Comparison of ENCODE assay signal across 8 mouse cellular contexts in the genomic region with DNA sequence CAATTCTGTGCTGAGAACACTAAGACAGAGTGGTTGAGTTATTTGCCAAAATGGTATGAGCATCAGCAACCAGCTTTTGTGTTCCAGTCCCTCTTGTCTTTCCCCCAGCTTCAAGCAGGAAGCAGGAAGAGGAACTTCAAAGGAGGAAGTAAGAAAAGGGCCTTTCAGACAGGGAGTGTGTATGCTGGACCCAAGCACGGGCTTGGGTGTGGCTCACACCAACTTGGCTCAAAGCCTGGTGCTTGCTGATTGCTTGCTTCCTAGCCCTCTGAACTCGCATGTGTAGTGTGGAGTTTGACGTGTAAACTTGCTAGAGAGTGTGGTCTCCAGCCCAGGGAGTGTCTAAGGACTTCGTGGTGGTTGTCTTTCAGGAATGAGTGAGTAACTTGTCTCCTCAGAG.
DNase-seq lines count a peak whose midpoint lies in the region; ATAC-seq and TF ChIP-seq lines count a peak whose summit lies in the region.

No protein-coding gene starts in this region.

- no peak overlapping the region for H3K4me3 ChIP-seq in layer of hippocampus, adult 2 months
- no peak overlapping the region for H3K4me3 ChIP-seq in kidney, adult 2 months (ENCODE audit: insufficient read depth, low read depth, low read length)
- no peak overlapping the region for H3K4me3 ChIP-seq in lung, postnatal 0 days (ENCODE audit: low read depth, low read length)
- H3K4me3 ChIP-seq in forebrain, postnatal 0 days (ENCODE audit: low read depth, low read length), result no peak overlapping the region
- H3K4me3 ChIP-seq in thymus, adult 2 months (ENCODE audit: control insufficient read depth, insufficient read depth, low read length), result no peak overlapping the region

- TF ChIP-seq POLR2A in kidney, adult 2 months (IDR thresholded peaks at IDR 0.05; ENCODE audit: low read depth, low read length), result no peak
- no peak for TF ChIP-seq POLR2A in thymus, adult 2 months (IDR thresholded peaks at IDR 0.05; ENCODE audit: control insufficient read depth, extremely low read depth, insufficient read depth, low read length, poor library complexity)

- DNase-seq in layer of hippocampus, adult 11-12 months (ENCODE audit: low spot score), result peak; percentile 36
- DNase-seq in layer of hippocampus, adult 2 months (ENCODE audit: low spot score in 2 of 2), result no peak
- peak; percentile 33 for DNase-seq in gastrocnemius, postnatal 10 days
- peak; percentile 67 for DNase-seq in kidney, adult 2 months
- peak; percentile 90 for DNase-seq in lung, postnatal 0 days (ENCODE audit: low spot score)
- DNase-seq in urinary bladder, postnatal 36 days (ENCODE audit: low spot score in 2 of 2), result peak; percentile 47 to 63
- DNase-seq in forebrain, postnatal 0 days, result no peak
- no peak for DNase-seq in thymus, adult 2 months

- peak; percentile 88 for TF ChIP-seq EP300 in lung, postnatal 0 days (IDR thresholded peaks at IDR 0.05)

- peak; percentile 93 for ATAC-seq in lung, postnatal 0 days
- no peak for ATAC-seq in forebrain, postnatal 0 days

- no peaks in the 10 kb centered on the region for H3K36me3 ChIP-seq in kidney, adult 2 months (ENCODE audit: control insufficient read depth, insufficient read depth, low read length)
- no peaks in the 10 kb centered on the region for H3K36me3 ChIP-seq in lung, postnatal 0 days (ENCODE audit: insufficient read depth, low read length)
- H3K36me3 ChIP-seq in forebrain, postnatal 0 days (ENCODE audit: insufficient read depth), result no peaks in the 10 kb centered on the region
- no peaks in the 10 kb centered on the region for H3K36me3 ChIP-seq in thymus, adult 2 months (ENCODE audit: control insufficient read depth, insufficient read depth, low read length)

- no peak overlapping the region for H3K9ac ChIP-seq in lung, postnatal 0 days (replicated peaks; ENCODE audit: low read depth)
- H3K9ac ChIP-seq in forebrain, postnatal 0 days, result no peak overlapping the region

- no peaks in the 10 kb centered on the region for H3K9me3 ChIP-seq in lung, postnatal 0 days (ENCODE audit: low read length)
- H3K9me3 ChIP-seq in forebrain, postnatal 0 days (ENCODE audit: low read length), result no peaks in the 10 kb centered on the region

- no peaks in the 10 kb centered on the region for H3K27me3 ChIP-seq in kidney, adult 2 months (replicated peaks; ENCODE audit: control insufficient read depth, insufficient read depth, low read length)
- no peaks in the 10 kb centered on the region for H3K27me3 ChIP-seq in lung, postnatal 0 days (replicated peaks; ENCODE audit: insufficient read depth, low read length)
- H3K27me3 ChIP-seq in forebrain, postnatal 0 days (ENCODE audit: insufficient read depth, low read length), result no peaks in the 10 kb centered on the region
- H3K27me3 ChIP-seq in thymus, adult 2 months (ENCODE audit: control insufficient read depth, insufficient read depth, low read length), result no peaks in the 10 kb centered on the region

- H3K27ac ChIP-seq in layer of hippocampus, adult 2 months, result no peak overlapping the region
- H3K27ac ChIP-seq in kidney, adult 2 months (ENCODE audit: insufficient read depth, low read depth, low read length), result no peak overlapping the region
- H3K27ac ChIP-seq in lung, postnatal 0 days (ENCODE audit: low read length), result peak overlapping the region; percentile 47; the same call in 1 of the 2 replicates
- no peak overlapping the region for H3K27ac ChIP-seq in forebrain, postnatal 0 days (ENCODE audit: low read depth, low read length)
- H3K27ac ChIP-seq in thymus, adult 2 months (ENCODE audit: control insufficient read depth, insufficient read depth, low read length), result no peak overlapping the region

- WGBS in kidney, adult 2 months, result 40% methylated on average over 4 of the region's 4 CpGs
- WGBS in lung, postnatal 0 days, result 3% methylated on average over 4 of the region's 4 CpGs
- WGBS in forebrain, postnatal 0 days, result 63% methylated on average over 4 of the region's 4 CpGs
- WGBS in thymus, adult 2 months, result 33% methylated on average over 4 of the region's 4 CpGs

- H3K4me1 ChIP-seq in kidney, adult 2 months (ENCODE audit: control insufficient read depth, insufficient read depth, low read length), result peaks cover 8% of the 10 kb centered on the region
- H3K4me1 ChIP-seq in lung, postnatal 0 days (ENCODE audit: insufficient read depth, low read depth, low read length), result 0 out of 2 replicates have a peak, but pooled peaks cover 7% of the 10 kb centered on the region
- H3K4me1 ChIP-seq in forebrain, postnatal 0 days (ENCODE audit: insufficient read depth), result no peaks in the 10 kb centered on the region; the same call in 1 of the 2 replicates
- peaks cover 21% of the 10 kb centered on the region for H3K4me1 ChIP-seq in thymus, adult 2 months (replicated peaks; ENCODE audit: control insufficient read depth, insufficient read depth, low read length)

- no peak for TF ChIP-seq CTCF in layer of hippocampus, adult 2 months (conservative IDR thresholded peaks at IDR 0.05)
- TF ChIP-seq CTCF in kidney, adult 2 months (conservative IDR thresholded peaks at IDR 0.05; ENCODE audit: insufficient read depth, insufficient read length, low read depth, low read length), result no peak
- TF ChIP-seq CTCF in lung, postnatal 0 days (IDR thresholded peaks at IDR 0.05), result no peak
- no peak for TF ChIP-seq CTCF in forebrain, postnatal 0 days (IDR thresholded peaks at IDR 0.05; ENCODE audit: low read depth)
- TF ChIP-seq CTCF in thymus, adult 2 months (IDR thresholded peaks at IDR 0.05; ENCODE audit: borderline replicate concordance, control insufficient read depth, extremely low read depth, insufficient read depth, low read length, poor library complexity), result no peak

- H3K4me2 ChIP-seq in lung, postnatal 0 days (replicated peaks; ENCODE audit: low read depth, low read length), result no peak overlapping the region
- no peak overlapping the region for H3K4me2 ChIP-seq in forebrain, postnatal 0 days (ENCODE audit: low read depth)

Comparison
In these comparisons a context has a peak if more than half of its experiments do, and no peak if none do; other contexts are left out.
1. DNase-seq: peak in layer of hippocampus, adult 11-12 months (single experiment), gastrocnemius, postnatal 10 days (single experiment), kidney, adult 2 months (single experiment), lung, postnatal 0 days (single experiment) and urinary bladder, postnatal 36 days (2 of 2); none in layer of hippocampus, adult 2 months (0 of 2), forebrain, postnatal 0 days (single experiment) and thymus, adult 2 months (single experiment).